Mouse (Mus musculus) erythroblast, adult 5-6 weeks (primary cell): Measurements from ENCODE around the gene Vstm4. TPM values are rescaled to one million over a fixed set of nuclear protein-coding genes. Genes with fewer than 3 reads are reported as not detected.

ENCODE experiments used
- ATAC-seq: replicated peaks from 2 replicates; pipeline ENCODE4 v1.8.0; 2016; ENCODE audit warnings: moderate number of reproducible peaks, mild to moderate bottlenecking, moderate TSS enrichment, inconsistent platforms; ENCODE audit not compliant: poor library complexity, low FRiP score, severe bottlenecking
- total RNA-seq, 2 experiments: library from RNA; stranded (forward) in 1 of 2; stranded (reverse) in 1 of 2; fragments of 150-400 nt in 1 of 2; fragments of 200-764, 138-1000 nt in 1 of 2; gene quantifications; 2 replicates each; pipeline versions ENCODE4 v1.2.3 to v1.2.4; 2015 to 2017; ENCODE audit warnings: low replicate concordance in 2 of 2

Vstm4 gene
- total RNA-seq, 2 experiments from 2014 or later, result 0.09 TPM; not detected in 1

DNA sequence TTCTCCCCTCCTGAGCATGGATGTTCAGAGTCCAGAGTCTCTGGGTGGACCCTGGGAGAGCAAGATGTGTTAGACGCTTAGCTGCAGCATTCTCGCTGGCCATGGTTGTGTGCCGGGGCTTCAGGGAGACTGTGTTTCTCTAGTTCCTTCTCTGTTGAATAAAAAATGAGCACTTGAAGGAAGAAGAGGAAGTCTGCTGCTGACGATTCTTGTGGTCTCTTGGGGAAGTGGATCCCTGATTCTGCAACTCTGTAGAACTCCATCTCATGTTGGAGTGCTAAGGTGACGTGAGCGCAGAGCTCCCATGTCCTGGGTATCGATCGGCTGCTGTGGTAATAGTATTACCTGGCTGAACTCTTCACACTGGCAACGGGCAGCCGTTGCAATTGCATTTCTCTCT is 75.2 kb downstream of the Vstm4 start:
- ATAC-seq, result no peak

DNA sequence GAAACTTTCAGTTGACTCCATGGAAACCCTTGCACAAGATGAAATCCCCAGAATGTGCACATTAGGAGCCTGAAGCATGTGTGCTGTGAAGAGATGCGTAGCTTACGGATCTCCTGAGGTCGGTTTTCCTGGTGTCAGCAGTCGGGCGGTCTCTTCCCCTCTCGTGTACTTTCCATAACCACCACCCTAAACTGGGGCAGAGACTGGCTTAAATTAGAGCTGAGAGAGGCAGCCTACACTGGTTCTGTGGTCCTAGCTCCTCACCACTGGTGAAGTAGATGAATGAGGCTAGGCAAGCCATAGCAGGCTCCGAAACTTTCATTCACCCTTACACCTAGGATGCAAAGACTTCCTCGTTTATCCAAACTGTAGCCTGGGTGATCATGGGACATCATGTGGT is 75.7 kb downstream of the Vstm4 start:
- ATAC-seq, result no peak

DNA sequence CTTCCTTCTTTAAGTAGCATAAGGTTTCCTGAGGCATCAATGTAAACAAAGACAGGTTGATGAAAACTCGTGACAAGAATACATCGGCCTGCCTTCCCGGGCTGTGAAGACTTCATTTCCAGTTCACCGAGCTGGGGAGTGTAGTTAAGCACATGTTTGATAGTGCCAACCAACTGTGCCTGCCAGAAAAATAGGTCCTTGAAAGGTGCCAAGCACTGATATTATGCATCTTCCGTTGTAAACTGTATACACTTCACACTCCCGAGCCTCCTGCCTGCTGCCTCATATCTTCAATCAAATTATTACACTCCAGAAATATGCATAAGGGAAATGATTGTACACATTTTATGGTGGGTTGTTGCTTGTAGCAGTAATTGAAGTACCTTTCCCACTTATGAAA is 77.5 kb downstream of the Vstm4 start:
- ATAC-seq, result no peak

DNA sequence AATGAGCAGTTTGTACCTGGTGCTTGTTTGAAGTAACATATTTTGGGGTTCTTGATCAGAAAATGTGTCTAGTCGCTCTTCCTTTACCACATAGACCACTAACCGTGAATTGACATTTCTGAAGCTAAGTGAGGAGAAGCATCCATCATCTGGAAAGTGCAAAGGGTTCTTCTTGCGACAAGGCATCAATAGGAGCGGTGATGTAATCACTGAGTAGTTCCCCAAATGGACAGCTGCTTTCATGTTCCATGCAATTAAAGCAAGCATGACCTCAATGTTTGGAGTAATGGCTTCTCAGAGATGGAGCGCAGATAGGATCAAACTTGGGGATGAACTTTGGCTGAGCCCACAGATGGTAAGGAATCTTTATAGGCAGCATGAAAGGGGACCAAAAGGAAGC is 82.7 kb downstream of the Vstm4 start:
- ATAC-seq, result no peak

DNA sequence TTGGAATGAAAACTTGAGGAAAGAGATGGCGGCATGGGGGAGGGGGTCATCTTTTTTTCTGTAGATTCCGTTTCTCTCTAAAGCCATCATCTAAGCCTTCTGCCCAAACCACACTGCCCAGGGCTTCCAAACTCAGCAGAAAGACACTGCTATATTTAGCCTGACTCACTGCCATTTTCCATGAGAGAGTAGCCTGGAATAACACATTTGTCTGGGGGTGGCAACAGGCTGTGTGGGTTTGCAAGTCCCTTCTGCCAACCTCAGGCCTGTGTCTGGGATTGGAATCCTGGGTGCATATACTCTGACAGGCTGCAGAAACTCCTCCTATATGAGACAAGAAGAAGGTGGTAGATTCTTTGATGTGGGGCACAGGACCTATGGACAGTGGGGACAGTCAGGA is 91.0 kb downstream of the Vstm4 start:
- ATAC-seq, result no peak

DNA sequence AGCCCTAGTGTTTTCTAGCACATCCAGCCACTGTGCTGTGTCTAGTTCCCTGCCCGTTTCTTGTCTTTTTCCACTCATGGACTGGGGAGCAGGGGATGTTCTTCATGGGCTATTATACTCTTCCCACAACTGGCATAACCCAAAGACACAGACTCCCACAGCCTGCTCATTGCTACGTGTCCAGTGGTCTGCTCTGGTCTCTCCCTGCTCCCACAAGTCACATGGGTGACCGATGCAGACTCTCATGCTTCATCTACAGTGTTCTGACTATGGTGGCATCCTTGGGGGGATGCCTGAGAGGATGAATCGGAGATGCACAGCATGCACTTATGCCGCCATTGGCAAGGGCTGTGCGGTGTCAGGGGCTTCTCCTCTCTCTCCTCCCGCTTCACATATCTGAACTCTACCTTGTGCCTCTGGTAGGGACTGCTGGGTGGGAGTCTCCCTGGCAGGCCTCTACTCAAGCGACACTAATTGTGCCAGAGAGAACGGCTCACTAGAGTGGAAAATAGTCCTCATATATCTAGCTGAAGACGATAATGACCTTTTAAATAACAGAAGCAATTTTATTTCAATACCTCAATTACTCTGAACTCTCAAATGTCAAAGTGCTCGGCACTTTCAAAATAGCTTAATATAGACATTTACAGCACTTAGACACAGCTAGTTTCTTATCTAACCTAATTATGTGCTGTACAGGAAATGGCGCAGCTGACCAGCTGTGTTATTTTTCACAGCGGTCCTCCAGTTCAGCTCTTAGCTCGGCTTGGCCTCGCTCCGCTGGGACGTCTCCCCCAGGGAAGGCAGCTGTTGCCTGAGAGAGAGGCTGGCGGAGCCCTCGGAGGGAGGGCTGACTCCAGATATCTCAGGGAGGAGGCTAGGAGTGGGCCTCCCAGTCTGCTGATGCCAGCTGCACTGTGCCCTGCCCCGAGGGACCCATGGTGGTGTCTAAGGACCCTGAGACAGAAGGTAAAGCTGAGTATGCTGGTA is 94.1 kb downstream of the Vstm4 start:
- no peak for ATAC-seq

DNA sequence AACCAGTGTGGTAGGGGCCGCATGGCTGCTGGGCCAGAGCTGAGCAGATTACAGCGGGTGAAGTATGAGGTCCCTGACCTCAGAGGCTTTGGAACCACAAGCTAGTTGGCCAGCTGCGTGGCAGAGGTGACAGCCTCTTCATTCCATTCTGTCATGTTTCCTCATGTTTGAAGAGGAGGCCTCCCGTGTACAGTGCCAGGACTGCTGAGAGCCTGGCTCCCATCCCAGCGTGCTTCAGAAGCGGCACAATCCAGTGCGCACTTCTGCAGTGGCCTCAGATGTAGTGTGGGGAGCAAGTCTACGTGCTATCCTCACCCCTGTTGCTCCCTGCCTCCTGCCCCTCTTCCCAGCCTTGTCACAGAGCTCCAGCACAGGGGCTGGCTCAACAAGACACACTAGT is 99.9 kb downstream of the Vstm4 start:
- ATAC-seq, result no peak

DNA sequence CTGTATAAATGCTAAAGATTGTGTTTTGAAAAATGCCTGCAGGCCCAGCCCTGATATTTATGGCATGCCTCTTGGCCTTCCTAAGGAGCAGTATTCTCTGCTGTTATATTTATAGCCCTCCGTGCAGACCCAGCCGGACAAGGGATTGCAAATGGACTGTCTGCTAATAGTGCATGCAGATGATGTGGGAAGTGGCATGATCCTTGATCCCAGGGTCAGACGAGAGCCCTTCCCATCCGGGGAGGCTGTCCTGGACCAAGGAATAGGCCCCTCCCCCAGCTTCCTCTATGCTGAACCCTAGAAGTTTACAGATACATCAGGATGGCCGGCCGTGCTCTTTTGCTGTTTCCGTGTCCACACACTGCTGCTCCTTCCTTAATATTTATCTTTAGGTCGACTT is 102.1 kb downstream of the Vstm4 start:
- no peak for ATAC-seq

DNA sequence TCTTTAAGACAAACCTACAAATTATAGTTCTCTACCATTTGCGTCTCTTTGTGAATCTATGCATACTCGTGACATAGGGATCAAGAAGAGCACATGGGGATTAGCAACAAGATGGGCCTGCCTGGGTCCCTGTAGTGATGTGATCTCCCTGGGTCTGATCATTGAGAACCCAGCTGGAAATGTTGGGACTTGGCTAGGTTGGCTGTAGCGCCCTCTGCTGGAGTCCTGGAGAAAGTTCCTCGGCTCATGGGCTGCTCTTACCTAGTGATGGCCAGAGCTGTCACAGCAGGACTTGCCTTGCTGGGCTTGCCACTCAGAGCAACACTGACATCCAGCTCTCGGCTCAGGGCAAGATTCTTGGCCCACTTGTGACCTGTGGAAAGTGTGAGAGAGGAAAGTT is 103.9 kb downstream of the Vstm4 start:
- no peak for ATAC-seq

DNA sequence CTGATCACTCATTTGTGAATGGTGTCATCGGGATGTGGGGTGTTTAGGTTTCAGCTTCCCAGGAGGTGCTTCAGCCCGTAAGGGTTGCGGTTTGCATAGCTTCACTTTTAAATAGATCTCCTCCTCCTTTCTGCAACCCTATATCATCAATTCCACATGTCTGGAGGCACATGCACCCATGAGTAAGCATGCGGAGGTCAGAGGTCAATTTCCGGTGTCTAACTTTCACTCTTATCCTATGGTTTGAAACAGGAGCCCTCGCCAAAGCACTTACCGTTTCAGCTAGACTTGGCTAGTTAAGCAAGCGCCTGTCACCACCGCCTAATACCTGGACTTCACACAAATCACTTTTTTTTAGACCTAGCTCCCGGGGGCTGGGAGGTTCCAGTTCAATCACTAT is 108.2 kb downstream of the Vstm4 start:
- ATAC-seq, result no peak

DNA sequence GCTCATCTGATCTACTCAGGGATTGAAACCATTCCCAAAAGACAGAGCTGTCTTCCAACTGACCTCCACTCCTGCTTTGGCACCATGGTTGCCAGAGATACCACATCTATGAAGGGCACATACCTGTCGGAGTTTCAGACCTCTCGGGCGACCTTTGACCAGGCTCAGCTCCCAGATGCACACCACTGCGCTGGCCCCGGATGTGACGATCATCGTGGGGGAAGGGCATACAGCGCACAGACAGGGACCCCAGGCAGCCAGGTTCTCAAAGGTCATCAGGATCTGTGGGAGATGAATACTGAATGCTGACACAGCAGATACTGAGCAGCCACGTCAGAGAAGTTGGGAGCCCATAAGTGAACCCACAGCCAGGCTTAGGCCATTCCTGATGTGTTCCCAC is 114.1 kb downstream of the Vstm4 start:
- ATAC-seq, result no peak

DNA sequence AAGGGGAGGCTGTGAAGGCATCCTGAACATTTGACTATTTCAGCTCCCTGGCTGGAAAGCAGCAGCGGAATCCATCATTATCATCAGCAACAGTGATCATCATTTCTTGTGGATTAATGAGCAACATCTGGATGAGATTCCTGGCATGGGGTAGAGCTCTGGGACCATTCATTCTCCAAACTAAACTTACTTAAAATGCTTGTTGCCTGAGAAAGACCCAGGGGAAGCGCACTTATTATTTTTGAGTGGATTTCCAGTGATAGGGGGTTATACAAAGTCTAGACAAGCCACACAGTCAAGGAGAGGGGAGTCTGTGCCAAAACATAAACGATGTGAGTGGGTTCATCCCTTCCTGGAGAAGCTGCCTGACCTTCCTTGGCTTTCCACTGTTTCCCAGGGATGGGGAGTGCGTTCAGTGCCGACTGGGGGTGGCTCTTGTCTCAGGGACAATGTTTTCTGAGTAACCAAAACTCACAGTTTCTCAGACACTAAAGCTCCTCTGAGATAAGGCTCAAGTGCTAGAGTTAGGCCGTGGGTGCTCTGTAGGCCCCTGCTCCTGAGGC is 127.7 kb downstream of the Vstm4 start:
- ATAC-seq, result no peak

DNA sequence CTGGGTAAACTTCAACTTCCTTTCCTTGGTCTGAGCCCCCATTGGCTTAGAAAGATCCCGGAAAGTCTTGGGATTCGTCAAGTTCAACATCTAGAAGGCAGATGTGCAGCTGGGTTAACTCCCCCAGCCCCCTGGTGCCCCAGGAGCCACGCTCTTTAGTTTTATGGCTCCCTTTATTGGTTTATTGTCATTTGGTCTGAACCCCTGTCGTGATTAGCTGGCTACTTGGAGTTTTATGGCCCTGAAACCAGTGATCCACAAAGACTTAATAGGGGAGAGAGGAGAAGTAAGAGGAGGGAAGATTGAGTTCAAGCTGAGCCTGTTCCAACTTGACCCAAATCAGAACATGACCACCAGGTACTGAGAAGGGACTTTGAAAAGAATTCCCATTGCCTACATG is 130.1 kb downstream of the Vstm4 start:
- ATAC-seq, result no peak

Other genes with a start within 250 kb of the Vstm4 start
- not detected in 2 replicates for gene 3425401B19Rik, start 171.5 kb upstream of the Vstm4 start, total RNA-seq (2015; ENCODE audit: low replicate concordance)
- not detected in 2 replicates for gene 3425401B19Rik, start 171.5 kb upstream of the Vstm4 start, total RNA-seq (2017; ENCODE audit: low replicate concordance)
- gene Tmem273, start 70.8 kb upstream of the Vstm4 start, total RNA-seq (2015; ENCODE audit: low replicate concordance), result 3.3 and 7.3 TPM in 2 replicates
- 2.0 and 8.8 TPM in 2 replicates for gene Tmem273, start 70.8 kb upstream of the Vstm4 start, total RNA-seq (2017; ENCODE audit: low replicate concordance)
- gene Fam170b, start 22.8 kb upstream of the Vstm4 start, total RNA-seq (2015; ENCODE audit: low replicate concordance), result not detected in 2 replicates
- gene Fam170b, start 22.8 kb upstream of the Vstm4 start, total RNA-seq (2017; ENCODE audit: low replicate concordance), result not detected in 2 replicates
- gene Lrrc18, start 134.6 kb downstream of the Vstm4 start, total RNA-seq (2015; ENCODE audit: low replicate concordance), result not detected in 2 replicates
- gene Lrrc18, start 134.6 kb downstream of the Vstm4 start, total RNA-seq (2017; ENCODE audit: low replicate concordance), result not detected in 2 replicates